Mouse (Mus musculus): ENCODE data around the gene Gm4869. TPM values are rescaled to one million over a fixed set of nuclear protein-coding genes. Genes with fewer than 3 reads are reported as not detected.
"Not testable (repeated sequence)": the region's sequence is repeated elsewhere in the genome, so short reads cannot be mapped to it uniquely, and the experiment has no call there.

The Gm4869 gene
- polyA plus RNA-seq, 1 experiment = 0.12 TPM

- no peak for DNase-seq (ENCODE audit: low read depth)
- TF ChIP-seq POLR2A (IDR thresholded peaks at IDR 0.05; ENCODE audit: borderline replicate concordance, extremely low read depth, insufficient read depth, insufficient read length, poor library complexity, severe bottlenecking) = no peak
- no peak for TF ChIP-seq CTCF (IDR thresholded peaks at IDR 0.05; ENCODE audit: borderline replicate concordance, extremely low read depth, insufficient read depth, insufficient read length)
Observed at GRCm38 (mm10) chr5:140419442-140420080, 25.9 kb upstream of the Gm4869 start.

- TF ChIP-seq CTCF (IDR thresholded peaks at IDR 0.05; ENCODE audit: borderline replicate concordance, extremely low read depth, insufficient read depth, insufficient read length) (no peak), POLR2A (IDR thresholded peaks at IDR 0.05; ENCODE audit: borderline replicate concordance, extremely low read depth, insufficient read depth, insufficient read length, poor library complexity, severe bottlenecking) (no peak)
- no peak for DNase-seq (ENCODE audit: low read depth)
Observed at GRCm38 (mm10) chr5:140420616-140421015, 24.8 kb upstream of the Gm4869 start.

- TF ChIP-seq CTCF (IDR thresholded peaks at IDR 0.05; ENCODE audit: borderline replicate concordance, extremely low read depth, insufficient read depth, insufficient read length) (no peak), POLR2A (IDR thresholded peaks at IDR 0.05; ENCODE audit: borderline replicate concordance, extremely low read depth, insufficient read depth, insufficient read length, poor library complexity, severe bottlenecking) (no peak)
- no peak for DNase-seq (ENCODE audit: low read depth)
Observed at GRCm38 (mm10) chr5:140425016-140425783, 20.2 kb upstream of the Gm4869 start.

- not testable (repeated sequence) for DNase-seq (ENCODE audit: low read depth)
Observed at GRCm38 (mm10) chr5:140439117-140439516, 6.3 kb upstream of the Gm4869 start.

GRCm38 (mm10) chr5:140441406-140441805 is 4.0 kb upstream of the Gm4869 start:
- TF ChIP-seq POLR2A (IDR thresholded peaks at IDR 0.05; ENCODE audit: borderline replicate concordance, extremely low read depth, insufficient read depth, insufficient read length, poor library complexity, severe bottlenecking) = no peak
- no peak for TF ChIP-seq CTCF (IDR thresholded peaks at IDR 0.05; ENCODE audit: borderline replicate concordance, extremely low read depth, insufficient read depth, insufficient read length)
- DNase-seq (ENCODE audit: low read depth) = no peak

- no peak for TF ChIP-seq POLR2A (IDR thresholded peaks at IDR 0.05; ENCODE audit: borderline replicate concordance, extremely low read depth, insufficient read depth, insufficient read length, poor library complexity, severe bottlenecking)
- no peak for TF ChIP-seq CTCF (IDR thresholded peaks at IDR 0.05; ENCODE audit: borderline replicate concordance, extremely low read depth, insufficient read depth, insufficient read length)
- no peak for DNase-seq (ENCODE audit: low read depth)
Observed at GRCm38 (mm10) chr5:140444012-140444411, 1.4 kb upstream of the Gm4869 start.

- DNase-seq (ENCODE audit: low read depth) = no peak
- TF ChIP-seq CTCF (IDR thresholded peaks at IDR 0.05; ENCODE audit: borderline replicate concordance, extremely low read depth, insufficient read depth, insufficient read length) (no peak), POLR2A (IDR thresholded peaks at IDR 0.05; ENCODE audit: borderline replicate concordance, extremely low read depth, insufficient read depth, insufficient read length, poor library complexity, severe bottlenecking) (no peak)
Observed at GRCm38 (mm10) chr5:140446054-140446453, 609 bp downstream of the Gm4869 start.

GRCm38 (mm10) chr5:140454488-140454887 is 9.0 kb downstream of the Gm4869 start:
- DNase-seq (ENCODE audit: low read depth) = no peak
- TF ChIP-seq CTCF (IDR thresholded peaks at IDR 0.05; ENCODE audit: borderline replicate concordance, extremely low read depth, insufficient read depth, insufficient read length) = no peak
- no peak for TF ChIP-seq POLR2A (IDR thresholded peaks at IDR 0.05; ENCODE audit: borderline replicate concordance, extremely low read depth, insufficient read depth, insufficient read length, poor library complexity, severe bottlenecking)

- peak; percentile 37 for DNase-seq (ENCODE audit: low read depth)
- TF ChIP-seq POLR2A (IDR thresholded peaks at IDR 0.05; ENCODE audit: borderline replicate concordance, extremely low read depth, insufficient read depth, insufficient read length, poor library complexity, severe bottlenecking) = no peak
Observed at GRCm38 (mm10) chr5:140455466-140455865, 10.0 kb downstream of the Gm4869 start.

- no peak for TF ChIP-seq POLR2A (IDR thresholded peaks at IDR 0.05; ENCODE audit: borderline replicate concordance, extremely low read depth, insufficient read depth, insufficient read length, poor library complexity, severe bottlenecking)
- no peak for TF ChIP-seq CTCF (IDR thresholded peaks at IDR 0.05; ENCODE audit: borderline replicate concordance, extremely low read depth, insufficient read depth, insufficient read length)
- DNase-seq (ENCODE audit: low read depth) = no peak
Observed at GRCm38 (mm10) chr5:140461476-140461875, 16.0 kb downstream of the Gm4869 start.

- DNase-seq (ENCODE audit: low read depth) = not testable (repeated sequence)
Observed at GRCm38 (mm10) chr5:140463151-140463550, 17.7 kb downstream of the Gm4869 start.

- DNase-seq (ENCODE audit: low read depth) = no peak
- TF ChIP-seq POLR2A (IDR thresholded peaks at IDR 0.05; ENCODE audit: borderline replicate concordance, extremely low read depth, insufficient read depth, insufficient read length, poor library complexity, severe bottlenecking) = no peak
- no peak for TF ChIP-seq CTCF (IDR thresholded peaks at IDR 0.05; ENCODE audit: borderline replicate concordance, extremely low read depth, insufficient read depth, insufficient read length)
Observed at GRCm38 (mm10) chr5:140464943-140465342, 19.5 kb downstream of the Gm4869 start.
